Mouse (Mus musculus) limb, embryonic 11.5 days (tissue): ENCODE measurements around the gene Usp32. TPM values are rescaled to one million over a fixed set of nuclear protein-coding genes. Genes with fewer than 3 reads are reported as not detected.

Experiments used
- ATAC-seq: fragments of 200-750 bp; cut with Nextera tagmentation; 2 replicates; pipeline ENCODE4 v1.8.0; 2017; ENCODE audit warnings: low read depth; ENCODE audit not compliant: insufficient number of reproducible peaks, low FRiP score, low TSS enrichment
- DNase-seq: peaks from one replicate; pipeline ENCODE4 v3.0.0-alpha.2; 2015; ENCODE audit warnings: low spot score
- H3K27ac ChIP-seq: fragments of 300-500 bp; sonication (generic); replicated peaks from 2 replicates; pipeline ENCODE4 v1.5.1; 2014; ENCODE audit warnings: low read depth, mild to moderate bottlenecking, low read length
- H3K27me3 ChIP-seq: fragments of 300-500 bp; sonication (generic); 2 replicates; pipeline ENCODE4 v1.6.1; 2014; ENCODE audit warnings: mild to moderate bottlenecking, low read length, mixed read lengths; ENCODE audit not compliant: control insufficient read depth, insufficient read depth
- H3K36me3 ChIP-seq: fragments of 300-500 bp; sonication (generic); 2 replicates; pipeline ENCODE4 v1.6.1; 2014; ENCODE audit warnings: mild to moderate bottlenecking, low read length, moderate library complexity, mixed read lengths; ENCODE audit not compliant: control insufficient read depth, insufficient read depth
- H3K4me1 ChIP-seq: fragments of 300-500 bp; sonication (generic); 2 replicates; pipeline ENCODE4 v1.6.1; 2014; ENCODE audit warnings: low read length, mixed read lengths; ENCODE audit not compliant: control insufficient read depth, insufficient read depth
- H3K4me2 ChIP-seq: fragments of 300-500 bp; sonication (generic); 2 replicates; pipeline ENCODE4 v1.6.1; 2014; ENCODE audit warnings: low read depth, mild to moderate bottlenecking, moderate library complexity; ENCODE audit not compliant: severe bottlenecking
- H3K4me3 ChIP-seq: fragments of 300-500 bp; sonication (generic); 2 replicates; pipeline ENCODE4 v1.5.1; 2014; ENCODE audit warnings: low read depth, low read length
- H3K9ac ChIP-seq: fragments of 300-500 bp; sonication (generic); 2 replicates; pipeline ENCODE4 v1.6.1; 2014; ENCODE audit warnings: mild to moderate bottlenecking, low read length
- H3K9me3 ChIP-seq: fragments of 300-500 bp; sonication (generic); 2 replicates; pipeline ENCODE4 v1.6.1; 2016; ENCODE audit warnings: low read length; ENCODE audit not compliant: control insufficient read depth
- WGBS: fragments of 180-500 bp; shearing (Covaris S2); extraction: QIAGEN DNeasy Blood & Tissue Kit; methylation state at CpG from one replicate; pipeline ENCODE4 v1.1.7; 2014; 5-methylcytosine and 5-hydroxymethylcytosine counted together
- polyA plus RNA-seq: library from polyadenylated mRNA; unstranded; fragments of >200 nt; fragmentation: Nextera tagmentation; extraction: Ambion mirVana; gene quantifications from 2 replicates; pipeline ENCODE4 v1.2.1, GENCODE M21; 2014

The Usp32 gene
- polyA plus RNA-seq, 1 experiment from 2014 or later = 4.1 TPM

DNA sequence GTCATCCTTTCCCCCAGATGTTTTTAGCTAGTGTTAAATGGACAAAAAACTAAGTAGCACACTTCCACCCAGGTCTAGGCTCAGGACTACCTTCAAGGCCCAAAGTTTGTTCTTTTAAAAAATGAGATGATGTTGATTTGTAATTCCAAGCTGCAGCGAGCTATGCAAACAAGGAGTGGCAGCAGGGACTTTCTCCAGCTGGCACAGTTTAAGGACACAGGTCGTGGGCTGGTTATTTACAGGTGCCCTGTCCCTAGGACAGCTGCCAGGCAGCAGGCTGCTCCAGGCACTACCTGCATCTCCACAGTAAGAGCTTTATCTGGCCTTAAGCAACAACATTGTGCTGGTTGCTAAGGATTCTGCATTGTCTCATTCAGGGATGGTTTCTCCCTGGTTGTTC lies 159.3 kb downstream of the Usp32 start:
- no peaks in the 10 kb centered on the region for H3K9me3 ChIP-seq
- H3K4me1 ChIP-seq = no peaks in the 10 kb centered on the region
- 81% methylated on average over 2 of the region's 2 CpGs for WGBS
- no peak overlapping the region for H3K4me2 ChIP-seq
- ATAC-seq (no peak), DNase-seq (no peak)
- no peak overlapping the region for H3K4me3 ChIP-seq
- no peaks in the 10 kb centered on the region for H3K27me3 ChIP-seq
- H3K9ac ChIP-seq = no peak overlapping the region
- no peak overlapping the region for H3K27ac ChIP-seq
- H3K36me3 ChIP-seq = no peaks in the 10 kb centered on the region

GRCm38 (mm10) chr11:84979351-84979750 lies 160.6 kb downstream of the Usp32 start:
- H3K4me1 ChIP-seq = no peaks in the 10 kb centered on the region
- no peak overlapping the region for H3K4me3 ChIP-seq

DNA sequence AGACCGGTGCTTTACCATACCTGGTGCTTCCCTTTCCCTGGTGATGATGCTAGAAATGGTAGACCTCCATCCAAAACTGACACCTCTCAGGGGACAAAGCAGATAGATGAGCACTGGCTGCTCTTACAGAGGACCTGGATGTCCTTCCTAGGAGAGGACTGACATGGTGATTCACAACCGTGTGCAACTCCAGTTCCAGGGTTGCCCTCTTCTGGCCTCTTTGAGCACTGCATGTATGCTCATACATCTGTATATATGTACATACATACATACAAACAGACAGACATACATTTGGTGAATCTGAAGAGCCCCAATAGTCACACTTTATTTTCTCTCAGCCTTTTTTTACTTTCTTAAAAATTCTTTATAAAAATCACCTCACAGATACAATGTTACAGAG lies 161.8 kb downstream of the Usp32 start:
- no peaks in the 10 kb centered on the region for H3K36me3 ChIP-seq
- no peak overlapping the region for H3K4me3 ChIP-seq
- no peak overlapping the region for H3K27ac ChIP-seq
- WGBS = 49% methylated on average over 2 of the region's 2 CpGs
- DNase-seq (peak; percentile 51), ATAC-seq (no peak)
- H3K9me3 ChIP-seq = no peaks in the 10 kb centered on the region
- no peak overlapping the region for H3K4me2 ChIP-seq
- no peaks in the 10 kb centered on the region for H3K4me1 ChIP-seq
- no peak overlapping the region for H3K9ac ChIP-seq
- H3K27me3 ChIP-seq = no peaks in the 10 kb centered on the region

More at GRCm38 (mm10) chr11:84979351-84979750, 160.6 kb downstream of the Usp32 start:
- 48% methylated on average over 1 of the region's 1 CpGs for WGBS
- DNase-seq (no peak), ATAC-seq (no peak)
- H3K9me3 ChIP-seq = no peaks in the 10 kb centered on the region
- H3K36me3 ChIP-seq = no peaks in the 10 kb centered on the region
- H3K9ac ChIP-seq = no peak overlapping the region
- H3K27ac ChIP-seq = no peak overlapping the region
- no peak overlapping the region for H3K4me2 ChIP-seq
- no peaks in the 10 kb centered on the region for H3K27me3 ChIP-seq

DNA sequence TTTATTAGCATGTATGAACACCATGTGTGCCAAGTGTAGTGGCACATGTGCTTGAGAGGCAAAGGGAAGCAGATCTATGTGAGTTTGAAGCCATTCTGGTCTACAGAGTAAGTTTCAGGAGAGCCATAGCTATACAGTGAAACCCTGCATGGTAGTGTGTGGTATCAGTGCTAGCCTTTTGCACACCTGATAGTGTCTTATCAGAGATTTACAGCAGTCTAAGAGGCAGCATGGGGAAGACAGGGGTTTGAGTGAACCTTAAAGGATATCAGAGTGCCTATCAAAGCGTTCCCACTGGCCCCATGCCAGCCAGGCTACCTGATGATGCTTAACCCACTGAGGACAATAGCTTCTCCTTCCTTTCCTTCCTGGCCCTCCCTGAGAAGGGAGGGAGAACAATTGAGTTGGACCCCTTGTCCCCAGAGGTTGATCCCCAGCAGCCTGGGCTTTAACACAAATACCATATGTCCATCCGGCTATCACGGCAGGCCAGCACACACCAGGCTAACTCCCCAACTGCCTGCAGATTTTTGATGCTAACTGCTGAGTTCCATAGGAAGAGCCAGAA lies 162.5 kb downstream of the Usp32 start:
- 93% methylated on average over 3 of the region's 3 CpGs for WGBS
- Histone ChIP-seq H3K4me3 (no peak overlapping the region), H3K4me2 (no peak overlapping the region), H3K9me3 (no peaks in the 10 kb centered on the region), H3K9ac (no peak overlapping the region), H3K27me3 (no peaks in the 10 kb centered on the region), H3K27ac (no peak overlapping the region), H3K36me3 (no peaks in the 10 kb centered on the region), H3K4me1 (no peaks in the 10 kb centered on the region)
- DNase-seq (no peak), ATAC-seq (no peak)

DNA sequence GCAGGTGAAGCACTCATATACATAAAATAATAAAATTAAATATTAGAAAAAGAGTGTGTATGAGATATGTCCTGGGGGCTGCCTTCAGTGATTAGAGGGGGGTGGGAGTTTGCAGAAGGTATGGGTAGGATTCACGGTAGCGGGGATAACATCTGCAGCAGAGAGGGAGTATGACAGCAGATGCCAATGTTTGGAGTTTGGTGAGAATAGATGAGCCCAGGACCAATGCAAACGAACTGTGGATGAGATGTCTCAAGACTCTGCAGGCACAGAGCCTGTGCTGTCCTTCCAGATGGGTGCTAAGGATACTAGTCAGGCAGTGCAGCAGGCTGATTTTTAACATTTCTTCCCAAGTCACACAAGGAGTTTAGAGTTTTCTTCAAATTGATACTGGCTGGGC lies 163.3 kb downstream of the Usp32 start:
- Histone ChIP-seq H3K36me3 (no peaks in the 10 kb centered on the region), H3K9me3 (no peaks in the 10 kb centered on the region), H3K27me3 (no peaks in the 10 kb centered on the region), H3K9ac (no peak overlapping the region), H3K4me1 (no peaks in the 10 kb centered on the region), H3K4me2 (no peak overlapping the region), H3K27ac (no peak overlapping the region), H3K4me3 (no peak overlapping the region)
- WGBS = 86% methylated on average over 3 of the region's 3 CpGs
- no peak for ATAC-seq
- no peak for DNase-seq

DNA sequence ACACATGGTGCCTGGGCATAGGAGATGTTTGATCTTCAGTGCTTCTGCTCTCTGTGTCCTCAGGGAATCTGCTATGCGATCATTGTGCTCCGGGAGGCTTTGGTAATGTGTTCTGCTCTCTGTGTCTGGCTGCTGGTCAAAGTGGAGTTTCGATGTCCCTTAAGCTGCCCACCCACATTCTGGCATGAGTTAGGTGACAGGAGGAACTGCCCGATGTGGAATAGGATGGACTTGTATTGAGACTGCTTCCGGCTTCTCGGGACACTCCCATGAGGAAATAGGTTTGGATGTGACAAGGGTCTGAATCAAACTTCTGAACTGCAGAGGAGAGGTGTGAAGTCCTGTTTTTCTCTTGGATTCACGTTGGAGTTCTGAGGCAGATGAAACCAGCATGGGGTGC lies 165.4 kb downstream of the Usp32 start:
- WGBS = 80% methylated on average over 7 of the region's 7 CpGs
- Histone ChIP-seq H3K9ac (no peak overlapping the region), H3K4me3 (no peak overlapping the region), H3K27ac (no peak overlapping the region), H3K36me3 (no peaks in the 10 kb centered on the region), H3K4me2 (no peak overlapping the region), H3K4me1 (no peaks in the 10 kb centered on the region), H3K9me3 (no peaks in the 10 kb centered on the region), H3K27me3 (no peaks in the 10 kb centered on the region)
- DNase-seq (no peak), ATAC-seq (no peak)

DNA sequence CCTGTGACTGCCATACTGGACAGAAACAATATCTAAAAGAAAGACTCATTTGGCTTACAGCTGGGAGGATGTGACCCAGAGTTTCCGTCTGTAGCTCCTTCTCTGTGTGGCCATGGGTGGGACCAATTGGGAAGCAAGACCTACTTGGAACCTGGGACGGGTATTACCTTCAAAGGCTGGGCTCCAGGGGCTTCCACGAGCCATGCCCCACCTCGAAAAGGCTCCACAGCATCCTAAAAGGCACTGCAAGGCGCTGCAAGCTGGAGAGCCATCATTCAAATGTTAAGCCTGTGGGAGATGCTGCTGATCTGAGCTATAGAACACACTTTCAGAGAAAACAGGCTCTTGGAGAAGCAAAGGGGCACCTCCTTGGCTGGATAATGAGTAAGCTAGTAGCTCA lies 166.3 kb downstream of the Usp32 start:
- Histone ChIP-seq H3K27ac (no peak overlapping the region), H3K4me3 (no peak overlapping the region), H3K36me3 (no peaks in the 10 kb centered on the region), H3K9ac (no peak overlapping the region), H3K9me3 (no peaks in the 10 kb centered on the region), H3K4me2 (no peak overlapping the region), H3K27me3 (no peaks in the 10 kb centered on the region), H3K4me1 (no peaks in the 10 kb centered on the region)
- DNase-seq (no peak), ATAC-seq (no peak)
- 63% methylated on average over 5 of the region's 5 CpGs for WGBS

- Histone ChIP-seq H3K27ac (no peak overlapping the region), H3K4me3 (no peak overlapping the region), H3K4me1 (peaks cover 7% of the 10 kb centered on the region), H3K9ac (no peak overlapping the region), H3K9me3 (no peaks in the 10 kb centered on the region), H3K36me3 (no peaks in the 10 kb centered on the region), H3K27me3 (no peaks in the 10 kb centered on the region), H3K4me2 (no peak overlapping the region)
- DNase-seq (no peak), ATAC-seq (no peak)
- 69% methylated on average over 3 of the region's 3 CpGs for WGBS
These were observed 167.9 kb downstream of the Usp32 start for GRCm38 (mm10) chr11:84972067-84972466.

- 51% methylated on average over 6 of the region's 6 CpGs for WGBS
- no peaks in the 10 kb centered on the region for H3K36me3 ChIP-seq
- no peaks in the 10 kb centered on the region for H3K27me3 ChIP-seq
- DNase-seq (no peak), ATAC-seq (no peak)
- H3K27ac ChIP-seq = no peak overlapping the region
- no peak overlapping the region for H3K4me3 ChIP-seq
- no peak overlapping the region for H3K9ac ChIP-seq
- peaks cover 10% of the 10 kb centered on the region for H3K4me1 ChIP-seq
- no peaks in the 10 kb centered on the region for H3K9me3 ChIP-seq
- H3K4me2 ChIP-seq = no peak overlapping the region
These were observed 171.2 kb downstream of the Usp32 start for GRCm38 (mm10) chr11:84968775-84969174.
